Mouse (Mus musculus): ENCODE data around the gene Tmprss3. TPM values are rescaled to one million over a fixed set of nuclear protein-coding genes. Genes with fewer than 3 reads are reported as not detected.

The Tmprss3 gene
- polyA plus RNA-seq (2015; fragmentation: Nextera tagmentation; extraction: Ambion mirVana), result not detected in 2 replicates

DNA sequence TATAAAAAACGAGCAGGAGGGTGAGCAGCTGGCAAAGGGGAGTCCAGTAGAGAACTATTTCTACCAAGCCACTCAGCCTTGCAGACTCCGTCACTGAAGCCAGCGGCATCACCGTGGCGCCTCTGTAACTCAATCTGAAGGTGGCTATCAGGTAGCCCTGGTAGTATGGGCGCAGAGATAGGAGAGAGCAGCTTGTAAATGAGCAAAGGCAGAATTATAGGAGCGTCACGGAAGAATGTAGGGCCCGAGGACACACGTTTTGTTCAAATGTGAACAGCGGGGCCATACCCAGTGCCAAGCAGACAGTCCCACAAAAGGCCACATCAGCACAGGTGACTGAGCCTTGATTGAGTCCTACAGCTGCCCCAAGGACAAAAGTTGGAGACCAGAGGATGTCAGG is at the start of gene Tmprss3:
Tmprss3 (minus strand) TSS at position 101 of the 400 bp plus-strand sequence.

DNA sequence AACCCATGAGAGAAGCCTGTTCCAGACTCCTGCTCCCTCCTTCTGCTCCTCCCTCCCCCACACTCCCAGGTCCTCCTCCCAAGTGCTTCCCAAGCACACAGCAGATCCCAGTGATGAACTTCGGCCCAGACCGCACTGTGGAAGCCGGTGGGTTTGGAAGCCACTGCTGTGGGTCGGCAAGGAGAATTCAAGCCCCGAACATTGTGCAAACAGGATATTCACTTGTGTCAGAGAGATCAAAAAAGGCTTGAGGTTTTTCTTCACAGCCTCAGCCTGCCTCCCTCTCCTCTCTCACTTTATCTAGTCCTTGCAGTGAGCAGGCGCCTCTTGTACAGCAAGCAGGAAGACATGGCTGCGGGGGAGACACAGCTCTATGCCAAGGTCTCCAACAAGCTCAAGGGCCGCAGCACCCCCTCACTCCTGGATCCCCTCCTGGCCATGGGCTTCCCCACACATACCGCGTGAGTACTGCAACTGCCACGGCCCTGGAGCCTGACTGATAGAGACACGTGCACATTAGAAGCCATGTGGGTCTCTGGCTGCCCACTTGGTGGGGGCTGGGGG is 9.1 kb upstream of the Tmprss3 start, which contains the start of gene Ubash3a:
Ubash3a (plus strand) TSS at position 103 of the 564 bp plus-strand sequence.

DNA sequence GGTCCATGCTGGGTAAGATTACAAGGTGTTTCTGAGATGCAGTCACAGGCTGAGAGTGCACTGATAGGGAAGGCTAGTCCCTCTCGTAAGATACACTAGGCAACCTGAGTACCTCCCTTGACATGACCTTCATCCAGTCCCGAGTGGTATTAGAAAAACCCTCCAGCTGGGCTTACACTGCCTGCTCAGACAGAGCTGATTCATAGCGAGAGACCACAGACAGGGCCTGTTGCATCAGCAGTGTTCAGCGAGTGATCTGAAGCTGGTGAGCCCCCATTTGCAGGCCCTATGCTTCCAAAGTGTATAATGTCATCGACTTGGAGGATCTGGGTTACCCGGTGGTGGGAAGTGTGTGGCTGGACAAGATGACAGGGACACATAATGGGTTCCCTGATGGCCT is 33.6 kb downstream of the Tmprss3 start, which contains the start of gene Tff1:
Tff1 (minus strand) TSS at position 151 of the 400 bp plus-strand sequence.

DNA sequence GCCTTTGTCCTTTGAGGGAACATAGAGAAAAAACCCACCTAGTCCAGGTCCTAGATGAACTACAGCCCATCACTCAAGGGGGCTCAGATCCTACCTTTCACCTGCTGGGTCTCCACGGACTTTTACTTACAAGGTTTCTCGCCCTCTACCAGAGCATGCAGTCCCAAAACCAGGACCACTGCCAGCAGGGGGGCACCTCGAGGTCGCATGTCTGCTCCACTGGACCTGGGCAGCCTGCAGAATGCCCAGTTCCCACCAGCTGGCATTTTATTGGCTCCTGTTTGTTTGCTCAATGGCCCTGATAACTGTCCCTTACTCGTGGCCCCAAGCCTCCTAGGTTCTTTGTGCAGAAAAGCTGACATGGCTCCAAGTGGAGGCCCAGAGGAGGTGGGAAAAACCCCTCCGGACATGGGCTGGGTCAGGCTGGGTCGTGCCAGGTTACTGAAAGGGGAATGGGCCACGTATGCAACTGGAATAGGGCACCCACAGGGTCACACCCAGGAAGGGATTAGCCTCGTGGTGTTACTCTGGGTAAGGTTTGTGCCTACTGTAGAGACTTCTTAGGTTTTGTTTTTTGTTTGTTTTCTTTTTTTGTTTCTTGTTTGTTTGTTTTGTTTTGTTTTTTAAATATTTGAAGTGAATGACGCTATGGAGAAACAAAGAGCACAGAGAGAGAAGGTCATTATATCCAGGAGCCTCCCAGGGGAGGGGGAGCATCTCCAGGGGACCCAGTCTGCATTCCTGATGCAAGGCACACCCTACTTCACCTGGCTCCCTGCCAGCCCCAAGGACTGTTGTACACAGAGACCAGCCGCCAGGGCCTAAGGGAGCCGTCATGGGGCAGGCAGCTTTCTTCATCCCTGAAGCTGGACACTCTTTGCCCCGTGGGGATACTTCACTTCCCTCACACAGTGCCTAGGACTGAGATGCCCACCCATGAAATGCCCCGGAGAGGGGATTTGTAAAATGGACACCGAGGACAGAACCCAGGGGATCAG is 54.4 kb downstream of the Tmprss3 start, which contains the start of gene Tff2:
Tff2 (minus strand) TSS at position 243 of the 998 bp plus-strand sequence.

DNA sequence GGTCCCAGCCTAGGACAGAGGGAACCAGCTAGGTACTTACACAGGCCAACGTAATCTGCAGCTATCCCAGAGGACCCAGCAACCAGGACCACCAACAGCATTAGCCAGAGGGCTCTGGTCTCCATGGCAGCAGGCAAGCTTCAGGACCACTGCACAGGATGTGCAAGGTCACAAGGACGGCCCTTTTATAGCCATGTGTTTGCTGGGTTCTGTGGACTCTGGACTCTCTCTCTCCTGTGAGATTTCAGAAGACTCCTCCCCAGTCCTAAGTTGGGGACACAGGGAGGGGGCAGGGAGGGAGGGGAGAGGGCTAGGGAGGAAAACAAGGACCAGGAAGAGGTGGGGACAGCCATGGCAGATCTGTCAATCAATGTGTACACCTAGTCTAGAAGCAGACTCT is 69.3 kb downstream of the Tmprss3 start, which contains the start of gene Tff3:
Tff3 (minus strand) TSS at position 195 of the 400 bp plus-strand sequence.

Other genes with a start within 250 kb of the Tmprss3 start
- gene Umodl1, start 244.3 kb downstream of the Tmprss3 start, polyA plus RNA-seq (2015; fragmentation: Nextera tagmentation; extraction: Ambion mirVana), result not detected in 2 replicates
- gene Abcg1, start 141.3 kb downstream of the Tmprss3 start, polyA plus RNA-seq (2015; fragmentation: Nextera tagmentation; extraction: Ambion mirVana), result 1.9 and 4.7 TPM in 2 replicates
- gene Tff3, start 69.3 kb downstream of the Tmprss3 start, polyA plus RNA-seq (2015; fragmentation: Nextera tagmentation; extraction: Ambion mirVana), result 1.2 and 1.6 TPM in 2 replicates
- gene Tff2, start 54.7 kb downstream of the Tmprss3 start, polyA plus RNA-seq (2015; fragmentation: Nextera tagmentation; extraction: Ambion mirVana), result not detected in 2 replicates
- gene Tff1, start 33.7 kb downstream of the Tmprss3 start, polyA plus RNA-seq (2015; fragmentation: Nextera tagmentation; extraction: Ambion mirVana), result 0.98 and 1.5 TPM in 2 replicates
- 0.29 TPM in 1 of 2 replicates, not detected in the other for gene Ubash3a, start 8.9 kb upstream of the Tmprss3 start, polyA plus RNA-seq (2015; fragmentation: Nextera tagmentation; extraction: Ambion mirVana)
- gene Rsph1, start 78.4 kb upstream of the Tmprss3 start, polyA plus RNA-seq (2015; fragmentation: Nextera tagmentation; extraction: Ambion mirVana), result 2.0 and 2.3 TPM in 2 replicates
- 3.4 and 3.8 TPM in 2 replicates for gene Slc37a1, start 87.8 kb upstream of the Tmprss3 start, polyA plus RNA-seq (2015; fragmentation: Nextera tagmentation; extraction: Ambion mirVana)
- 34.1 and 48.2 TPM in 2 replicates for gene Pde9a, start 187.2 kb upstream of the Tmprss3 start, polyA plus RNA-seq (2015; fragmentation: Nextera tagmentation; extraction: Ambion mirVana)

Data from urinary bladder, postnatal 0 days (tissue).